Mouse (Mus musculus) spleen, adult 2 months (tissue): Measurements from ENCODE around the gene Ebna1bp2.

Source experiments
- CTCF ChIP-seq: fragments of 200-500 bp; IDR thresholded peaks from 2 replicates; pipeline ENCODE4 v1.5.1; 2011; ENCODE audit warnings: mild to moderate bottlenecking, inconsistent platforms; ENCODE audit not compliant: insufficient read depth, insufficient read length, insufficient replicate concordance; ENCODE audit errors: extremely low read depth
- POLR2A ChIP-seq: fragments of 200-500 bp; IDR thresholded peaks from 2 replicates; pipeline ENCODE4 v1.6.1; 2011; ENCODE audit warnings: low read depth, low read length, inconsistent platforms

GRCm38 (mm10) chr4:118615412-118615811 lies 5.2 kb upstream of the Ebna1bp2 start:
- TF ChIP-seq CTCF (no peak), POLR2A (no peak)
